Mouse (Mus musculus) embryonic fibroblast, embryonic 13.5 days (primary cell): ENCODE data around the gene Sgce.

Experiments used
- CTCF ChIP-seq: IDR thresholded peaks from 2 replicates; pipeline ENCODE4 v1.5.1; 2011; ENCODE audit warnings: mild to moderate bottlenecking, control low read depth, low read length, moderate library complexity, borderline replicate concordance; ENCODE audit not compliant: insufficient read depth
- POLR2A ChIP-seq: IDR thresholded peaks from 2 replicates; pipeline ENCODE4 v1.6.1; 2011; ENCODE audit warnings: low read depth, mild to moderate bottlenecking, control low read depth, low read length, moderate library complexity

GRCm38 (mm10) chr6:4722739-4723138 lies 24.3 kb downstream of the Sgce start:
- TF ChIP-seq CTCF (no peak), POLR2A (no peak)
